Mouse (Mus musculus): Measurements from ENCODE around the gene Htt. TPM values are rescaled to one million over a fixed set of nuclear protein-coding genes. Genes with fewer than 3 reads are reported as not detected.

The Htt gene
- polyA plus RNA-seq, 1 experiment from 2014 or later: 15.0 TPM

DNA sequence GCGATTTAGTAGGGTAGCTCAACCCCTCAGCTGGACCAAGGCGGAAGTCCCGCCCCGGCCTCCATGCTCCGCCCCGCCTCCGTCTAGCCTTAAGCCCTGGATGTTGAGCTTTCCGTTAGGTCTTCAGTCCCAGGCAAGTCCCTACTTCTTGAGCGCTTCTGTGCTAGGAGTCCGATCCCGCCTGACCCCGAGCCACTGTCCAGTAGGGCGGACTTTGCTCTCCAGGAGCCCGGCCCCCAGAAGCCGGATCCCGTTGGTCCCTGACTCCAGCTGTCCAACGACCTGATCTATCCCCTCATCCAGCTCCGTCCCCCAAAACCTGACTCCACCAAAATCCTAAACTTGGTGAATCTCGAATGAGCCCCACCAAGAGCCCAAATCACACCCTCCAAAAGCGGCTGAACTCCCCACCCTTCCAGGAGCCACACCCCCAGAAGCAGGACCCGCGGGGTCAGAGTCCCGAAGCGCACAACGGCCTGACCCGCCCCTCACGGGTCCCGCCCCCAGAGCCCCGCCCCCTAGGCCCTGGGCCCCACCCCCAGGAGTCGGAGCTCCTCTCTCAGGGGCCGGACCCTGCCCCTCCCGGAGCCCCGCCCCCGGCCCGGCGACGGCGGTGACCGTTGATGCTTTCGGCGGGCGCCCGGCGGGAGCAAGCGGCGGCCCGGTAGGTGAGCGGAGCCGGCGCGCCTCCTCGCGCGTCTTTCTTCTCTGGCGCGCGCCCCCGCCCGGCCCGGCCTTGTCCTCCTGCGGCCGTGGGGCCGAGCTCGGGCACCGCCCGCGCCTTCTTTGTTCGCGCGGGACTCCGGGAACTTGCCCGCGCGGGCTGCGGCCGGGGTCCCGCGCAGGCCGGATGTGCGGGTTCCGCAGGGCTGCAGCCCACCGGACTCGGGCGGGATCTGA is 187.6 kb downstream of the Htt start, which contains the start of gene Rgs12:
Gene Rgs12 (plus strand): TSS at position 585 of the 900 bp plus-strand sequence.
- no peaks in the 10 kb centered on the region for H3K4me1 ChIP-seq (ENCODE audit: control insufficient read depth, insufficient read depth, low read length)
- H3K27ac ChIP-seq (replicated peaks; ENCODE audit: low read depth, low read length): peak within 1 kb of the TSS; percentile 86
- ATAC-seq (ENCODE audit: insufficient number of reproducible peaks, low FRiP score, low TSS enrichment, low read depth) (peak; percentile 95), DNase-seq (ENCODE audit: low spot score) (peak; percentile 96)
- no peaks in the 10 kb centered on the region for H3K27me3 ChIP-seq (ENCODE audit: control insufficient read depth, insufficient read depth, low read length)
- H3K9ac ChIP-seq (ENCODE audit: low read length): peak within 1 kb of the TSS; percentile 98
- H3K4me2 ChIP-seq (ENCODE audit: low read depth, severe bottlenecking): peak within 1 kb of the TSS; percentile 59
- H3K4me3 ChIP-seq (ENCODE audit: low read depth, low read length): peak within 1 kb of the TSS; percentile 94
- peaks cover 6% of the 10 kb centered on the region; the same call in 1 of the 2 replicates for H3K36me3 ChIP-seq (ENCODE audit: control insufficient read depth, insufficient read depth, low read length)
- WGBS: under 1% methylated on average over 83 of the region's 84 CpGs
- H3K9me3 ChIP-seq (ENCODE audit: control insufficient read depth, low read length): no peaks in the 10 kb centered on the region

DNA sequence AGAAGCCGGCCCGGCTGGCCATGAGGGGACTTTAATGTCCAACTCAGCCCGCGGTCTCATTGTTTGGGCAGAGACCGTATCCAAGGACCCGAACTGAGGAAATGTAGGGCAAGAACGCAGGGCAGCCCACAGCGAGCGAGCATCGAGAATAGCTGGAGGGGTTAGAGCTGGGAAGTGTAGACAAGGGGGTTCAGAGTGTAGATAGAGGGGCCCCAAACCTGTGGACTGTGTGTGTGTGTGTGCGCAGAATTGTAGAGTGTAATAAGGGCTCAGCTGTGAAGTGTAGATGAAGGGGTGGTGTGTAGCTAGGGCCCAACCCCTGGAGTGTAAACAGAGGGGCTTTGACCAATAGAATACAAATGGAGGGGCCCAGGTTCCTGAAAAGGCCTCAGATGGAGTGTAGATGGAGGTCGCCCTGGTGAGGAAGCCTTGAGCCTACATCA is 188.2 kb downstream of the Htt start:
- Histone ChIP-seq H3K4me3 (ENCODE audit: low read depth, low read length) (peak overlapping the region; percentile 94), H3K4me2 (ENCODE audit: low read depth, severe bottlenecking) (peak overlapping the region; percentile 59), H3K9me3 (ENCODE audit: control insufficient read depth, low read length) (no peaks in the 10 kb centered on the region), H3K9ac (ENCODE audit: low read length) (peak overlapping the region; percentile 98), H3K27me3 (ENCODE audit: control insufficient read depth, insufficient read depth, low read length) (no peaks in the 10 kb centered on the region), H3K36me3 (ENCODE audit: control insufficient read depth, insufficient read depth, low read length) (peaks cover 6% of the 10 kb centered on the region; the same call in 1 of the 2 replicates), H3K27ac (replicated peaks; ENCODE audit: low read depth, low read length) (peak overlapping the region; percentile 86), H3K4me1 (ENCODE audit: control insufficient read depth, insufficient read depth, low read length) (no peaks in the 10 kb centered on the region)
- DNase-seq (ENCODE audit: low spot score) (no peak), ATAC-seq (ENCODE audit: insufficient number of reproducible peaks, low FRiP score, low TSS enrichment, low read depth) (peak; percentile 42; the same call in 1 of the 2 replicates)
- WGBS: 0% methylated on average over 12 of the region's 12 CpGs

- Histone ChIP-seq H3K4me2 (ENCODE audit: low read depth, severe bottlenecking) (peak overlapping the region; percentile 59), H3K36me3 (ENCODE audit: control insufficient read depth, insufficient read depth, low read length) (peaks cover 6% of the 10 kb centered on the region; the same call in 1 of the 2 replicates), H3K27ac (replicated peaks; ENCODE audit: low read depth, low read length) (no peak overlapping the region), H3K4me3 (ENCODE audit: low read depth, low read length) (peak overlapping the region; percentile 94; the same call in 1 of the 2 replicates), H3K27me3 (ENCODE audit: control insufficient read depth, insufficient read depth, low read length) (no peaks in the 10 kb centered on the region), H3K9ac (ENCODE audit: low read length) (peak overlapping the region; percentile 98), H3K4me1 (ENCODE audit: control insufficient read depth, insufficient read depth, low read length) (no peaks in the 10 kb centered on the region), H3K9me3 (ENCODE audit: control insufficient read depth, low read length) (no peaks in the 10 kb centered on the region)
- no peak for DNase-seq (ENCODE audit: low spot score)
- WGBS: 85% methylated on average over 6 of the region's 6 CpGs
- no peak for ATAC-seq (ENCODE audit: insufficient number of reproducible peaks, low FRiP score, low TSS enrichment, low read depth)
Measured at GRCm38 (mm10) chr5:34950486-34951160, 189.1 kb downstream of the Htt start.

GRCm38 (mm10) chr5:34951161-34951834 is 189.8 kb downstream of the Htt start:
- H3K4me3 ChIP-seq (ENCODE audit: low read depth, low read length): no peak overlapping the region
- peaks cover 6% of the 10 kb centered on the region; the same call in 1 of the 2 replicates for H3K36me3 ChIP-seq (ENCODE audit: control insufficient read depth, insufficient read depth, low read length)
- peak overlapping the region; percentile 59; the same call in 1 of the 2 replicates for H3K4me2 ChIP-seq (ENCODE audit: low read depth, severe bottlenecking)
- ATAC-seq (ENCODE audit: insufficient number of reproducible peaks, low FRiP score, low TSS enrichment, low read depth) (no peak), DNase-seq (ENCODE audit: low spot score) (no peak)
- H3K27ac ChIP-seq (replicated peaks; ENCODE audit: low read depth, low read length): no peak overlapping the region
- no peaks in the 10 kb centered on the region for H3K27me3 ChIP-seq (ENCODE audit: control insufficient read depth, insufficient read depth, low read length)
- 95% methylated on average over 8 of the region's 8 CpGs for WGBS
- H3K4me1 ChIP-seq (ENCODE audit: control insufficient read depth, insufficient read depth, low read length): no peaks in the 10 kb centered on the region
- H3K9ac ChIP-seq (ENCODE audit: low read length): peak overlapping the region; percentile 28; the same call in 1 of the 2 replicates
- H3K9me3 ChIP-seq (ENCODE audit: control insufficient read depth, low read length): no peaks in the 10 kb centered on the region

- WGBS: 75% methylated on average over 6 of the region's 6 CpGs
- no peak overlapping the region for H3K4me3 ChIP-seq (ENCODE audit: low read depth, low read length)
Measured at GRCm38 (mm10) chr5:34954508-34954907, 193.0 kb downstream of the Htt start.

GRCm38 (mm10) chr5:34955630-34956029 is 194.1 kb downstream of the Htt start:
- Histone ChIP-seq H3K27ac (replicated peaks; ENCODE audit: low read depth, low read length) (no peak overlapping the region), H3K4me3 (ENCODE audit: low read depth, low read length) (no peak overlapping the region), H3K4me1 (ENCODE audit: control insufficient read depth, insufficient read depth, low read length) (peaks cover 3% of the 10 kb centered on the region; the same call in 1 of the 2 replicates), H3K4me2 (ENCODE audit: low read depth, severe bottlenecking) (no peak overlapping the region), H3K9me3 (ENCODE audit: control insufficient read depth, low read length) (no peaks in the 10 kb centered on the region), H3K36me3 (ENCODE audit: control insufficient read depth, insufficient read depth, low read length) (peaks cover 6% of the 10 kb centered on the region; the same call in 1 of the 2 replicates), H3K27me3 (ENCODE audit: control insufficient read depth, insufficient read depth, low read length) (no peaks in the 10 kb centered on the region), H3K9ac (ENCODE audit: low read length) (no peak overlapping the region)
- DNase-seq (ENCODE audit: low spot score) (no peak), ATAC-seq (ENCODE audit: insufficient number of reproducible peaks, low FRiP score, low TSS enrichment, low read depth) (no peak)
- WGBS: 59% methylated on average over 5 of the region's 5 CpGs

More at GRCm38 (mm10) chr5:34954508-34954907, 193.0 kb downstream of the Htt start:
- no peak for DNase-seq (ENCODE audit: low spot score)
- H3K36me3 ChIP-seq (ENCODE audit: control insufficient read depth, insufficient read depth, low read length): peaks cover 6% of the 10 kb centered on the region; the same call in 1 of the 2 replicates
- no peak overlapping the region for H3K27ac ChIP-seq (replicated peaks; ENCODE audit: low read depth, low read length)
- no peaks in the 10 kb centered on the region for H3K27me3 ChIP-seq (ENCODE audit: control insufficient read depth, insufficient read depth, low read length)
- peaks cover 3% of the 10 kb centered on the region; the same call in 1 of the 2 replicates for H3K4me1 ChIP-seq (ENCODE audit: control insufficient read depth, insufficient read depth, low read length)
- no peaks in the 10 kb centered on the region for H3K9me3 ChIP-seq (ENCODE audit: control insufficient read depth, low read length)
- no peak overlapping the region for H3K9ac ChIP-seq (ENCODE audit: low read length)
- ATAC-seq (ENCODE audit: insufficient number of reproducible peaks, low FRiP score, low TSS enrichment, low read depth): no peak
- no peak overlapping the region for H3K4me2 ChIP-seq (ENCODE audit: low read depth, severe bottlenecking)

DNA sequence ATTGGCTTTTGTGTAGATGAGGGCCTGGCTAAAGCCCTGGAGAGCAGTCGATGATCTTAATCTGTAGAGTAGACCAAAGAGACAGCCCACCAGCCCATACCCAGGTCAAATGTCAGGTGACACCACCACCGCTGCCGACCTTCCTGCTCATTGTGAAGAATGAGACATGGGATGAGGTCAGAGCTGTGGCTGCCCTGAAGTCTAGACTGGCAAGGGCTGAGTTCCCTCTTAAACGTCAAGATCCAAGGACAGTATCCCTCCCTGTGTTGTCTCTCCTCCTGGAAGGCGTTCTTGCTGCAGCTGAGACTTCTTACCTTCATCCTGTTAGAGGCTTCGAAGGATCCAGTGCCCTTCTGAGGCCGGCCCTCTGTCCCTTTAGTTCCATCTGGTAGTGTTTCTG is 194.6 kb downstream of the Htt start:
- H3K36me3 ChIP-seq (ENCODE audit: control insufficient read depth, insufficient read depth, low read length): peaks cover 6% of the 10 kb centered on the region; the same call in 1 of the 2 replicates
- no peak overlapping the region for H3K27ac ChIP-seq (replicated peaks; ENCODE audit: low read depth, low read length)
- peaks cover 3% of the 10 kb centered on the region; the same call in 1 of the 2 replicates for H3K4me1 ChIP-seq (ENCODE audit: control insufficient read depth, insufficient read depth, low read length)
- WGBS: 76% methylated on average over 7 of the region's 7 CpGs
- no peak for DNase-seq (ENCODE audit: low spot score)
- H3K9ac ChIP-seq (ENCODE audit: low read length): no peak overlapping the region
- no peaks in the 10 kb centered on the region for H3K9me3 ChIP-seq (ENCODE audit: control insufficient read depth, low read length)
- no peak overlapping the region for H3K4me3 ChIP-seq (ENCODE audit: low read depth, low read length)
- H3K27me3 ChIP-seq (ENCODE audit: control insufficient read depth, insufficient read depth, low read length): no peaks in the 10 kb centered on the region
- no peak for ATAC-seq (ENCODE audit: insufficient number of reproducible peaks, low FRiP score, low TSS enrichment, low read depth)
- no peak overlapping the region for H3K4me2 ChIP-seq (ENCODE audit: low read depth, severe bottlenecking)
